Mouse (Mus musculus) thymus, postnatal 10 days (tissue): ENCODE measurements around the gene Myo18b.

Source experiments
- DNase-seq, 2 experiments: peaks; one replicate each; pipeline ENCODE4 v3.0.0; 2021; ENCODE audit warnings: low spot score in 2 of 2

The Myo18b gene

DNA sequence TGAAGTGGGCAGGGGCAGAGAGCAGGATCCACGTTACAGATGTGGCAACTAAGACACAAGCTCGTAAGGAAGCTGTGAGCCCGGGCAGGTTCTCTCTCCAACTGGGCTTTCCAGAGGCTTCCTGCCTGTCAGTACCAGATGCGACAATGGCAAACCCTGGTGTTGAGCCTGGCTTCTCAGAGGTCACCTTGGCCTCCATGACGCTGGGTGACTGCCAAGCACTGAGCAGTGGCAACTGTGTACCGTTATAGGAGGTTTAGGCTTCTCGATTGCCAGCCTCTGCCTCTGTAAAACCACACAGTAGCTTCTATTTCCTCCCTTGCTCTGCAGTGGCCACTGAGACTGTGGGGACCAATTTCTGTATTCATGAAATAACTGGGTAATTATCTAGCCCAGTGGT lies 81.1 kb downstream of the Myo18b start:
- no peak for DNase-seq

DNA sequence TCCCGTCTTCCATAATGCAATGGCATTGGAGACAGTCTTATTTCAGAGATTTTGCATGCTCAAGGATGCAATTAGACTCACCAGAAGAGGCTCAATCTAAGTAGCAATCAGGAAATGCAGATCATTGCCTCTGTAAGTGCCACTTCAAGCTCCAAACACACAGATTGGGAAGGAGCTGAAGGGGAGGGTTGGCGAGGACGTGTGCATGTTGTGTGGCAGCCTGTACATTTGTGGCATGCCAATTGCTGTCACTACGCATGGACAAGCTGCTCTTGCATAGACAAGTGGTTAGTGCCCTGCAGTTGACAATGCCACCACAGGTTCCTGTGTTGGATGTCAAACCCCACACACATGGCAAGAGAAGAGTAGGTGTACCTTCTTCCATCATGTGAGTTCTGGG lies 88.5 kb downstream of the Myo18b start:
- DNase-seq: no peak

DNA sequence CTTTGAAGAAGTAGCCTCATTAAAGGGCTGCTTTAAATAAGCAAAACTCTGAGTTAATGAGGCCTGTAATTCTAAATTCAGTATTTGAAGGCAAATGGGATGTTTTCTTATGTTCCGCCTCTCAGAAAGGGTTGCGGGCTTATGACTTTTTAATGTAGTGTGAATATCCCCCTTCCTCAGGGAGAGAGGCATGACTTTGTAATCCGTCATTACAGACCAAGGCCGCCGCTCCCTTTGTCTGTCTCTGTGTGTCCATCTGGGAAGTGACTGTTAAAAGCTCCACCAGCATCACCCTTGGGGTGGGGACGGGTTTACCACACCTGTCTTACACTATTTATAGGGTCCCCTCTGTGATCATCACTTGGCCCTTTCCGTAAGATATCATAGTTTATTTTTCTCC lies 100.1 kb downstream of the Myo18b start:
- DNase-seq: no peak

DNA sequence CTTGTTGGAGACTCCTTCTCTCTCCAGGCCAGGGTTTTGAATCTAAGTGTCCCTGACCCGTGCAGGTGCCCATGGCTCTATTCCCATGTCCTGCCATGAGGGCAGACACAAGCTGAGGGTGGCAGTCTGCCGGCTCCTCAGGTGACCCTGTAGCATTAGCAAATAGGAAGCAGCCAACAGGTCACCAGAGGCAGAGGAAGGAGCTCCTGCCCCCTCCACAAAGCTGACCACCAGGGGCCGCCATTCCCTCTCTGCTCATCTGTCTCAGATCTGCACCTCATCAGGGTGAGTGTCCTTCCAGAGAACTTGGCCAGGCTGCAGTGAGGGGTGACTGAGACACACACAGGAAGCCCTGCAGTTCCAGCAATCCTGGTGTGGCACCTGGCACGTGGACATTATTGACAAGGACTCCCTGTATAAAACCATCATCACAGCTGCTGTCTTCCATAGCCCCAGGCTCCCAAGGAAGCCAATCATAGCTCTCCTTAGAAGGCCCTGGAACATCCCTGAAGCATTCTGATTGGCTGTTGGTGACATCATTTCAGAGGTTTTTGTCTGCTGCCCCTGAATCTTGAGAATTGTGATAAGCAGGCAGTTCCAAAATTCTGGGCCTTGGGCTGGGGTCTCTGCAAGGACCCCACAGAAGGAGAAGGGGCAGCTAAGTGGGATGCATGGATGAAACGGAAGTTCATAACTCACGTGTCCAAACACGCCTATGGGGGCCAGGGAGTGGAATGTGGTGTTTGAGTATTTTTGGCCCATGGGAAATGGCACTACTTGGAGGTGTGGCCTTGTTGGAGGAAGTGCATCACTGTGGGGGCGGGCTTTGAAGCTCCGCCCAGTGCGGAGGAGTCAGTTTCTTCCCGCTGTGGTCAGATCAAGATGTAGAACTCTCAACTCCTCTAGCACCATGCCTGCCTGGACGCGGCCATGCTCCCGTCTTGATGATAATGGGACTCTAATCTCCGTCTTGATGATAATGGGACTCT lies 104.1 kb downstream of the Myo18b start:
- DNase-seq: no peak

DNA sequence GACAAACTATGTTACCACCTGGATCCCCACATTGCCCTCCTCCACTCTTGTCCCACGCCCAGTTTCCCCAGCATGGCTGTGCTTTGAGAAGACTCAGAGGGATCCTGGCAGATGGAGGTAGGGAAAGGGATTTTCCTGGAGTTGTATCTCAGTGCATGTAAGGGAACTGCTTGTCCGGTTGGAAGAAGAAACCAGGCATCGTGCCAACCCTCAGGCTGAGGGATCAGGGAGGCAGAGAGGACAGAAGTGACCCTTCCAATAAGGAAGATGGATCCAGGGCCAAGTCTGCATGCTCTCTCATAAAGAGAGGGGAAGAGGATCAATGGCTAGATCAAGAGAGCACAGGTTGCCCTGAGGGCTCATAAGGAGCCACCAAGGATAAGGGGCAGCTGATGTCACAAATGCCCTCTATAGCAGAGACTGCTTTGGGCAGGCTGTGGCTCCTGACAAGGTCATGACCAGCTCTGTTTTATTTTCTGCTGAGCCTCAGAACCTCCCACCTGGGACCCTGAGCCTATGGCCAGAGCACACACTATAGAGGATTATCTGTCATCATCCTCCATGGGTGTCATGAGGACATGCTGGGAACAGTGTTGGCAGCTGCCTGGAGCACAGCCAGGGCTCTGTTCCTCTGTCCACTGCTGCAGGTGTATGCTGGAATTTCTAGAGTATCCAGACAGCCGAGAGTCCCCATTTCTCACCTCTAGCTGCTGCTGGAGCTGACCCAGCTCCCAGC lies 105.6 kb downstream of the Myo18b start:
- DNase-seq: no peak

GRCm38 (mm10) chr5:112788441-112788840 lies 107.7 kb downstream of the Myo18b start:
- DNase-seq: no peak

DNA sequence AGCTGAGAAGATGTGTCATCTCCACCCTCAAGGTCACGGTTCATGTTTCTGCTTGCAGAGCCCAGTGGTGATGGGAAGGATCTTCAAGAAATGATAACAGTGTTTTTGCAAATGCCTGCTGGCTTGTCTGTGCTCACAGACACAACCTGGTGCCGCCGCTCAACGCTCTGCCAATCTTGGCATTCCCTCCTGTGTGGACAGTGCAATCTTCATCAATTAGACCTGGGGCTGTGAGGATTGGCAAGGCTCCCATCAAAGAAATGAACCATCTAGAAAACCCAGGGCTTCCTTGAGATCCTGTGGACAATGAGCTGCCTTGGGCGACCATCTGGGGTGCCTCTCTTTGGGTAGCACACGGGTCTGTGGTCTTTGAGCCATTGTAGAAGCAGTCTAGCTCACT lies 109.4 kb downstream of the Myo18b start:
- DNase-seq: no peak

DNA sequence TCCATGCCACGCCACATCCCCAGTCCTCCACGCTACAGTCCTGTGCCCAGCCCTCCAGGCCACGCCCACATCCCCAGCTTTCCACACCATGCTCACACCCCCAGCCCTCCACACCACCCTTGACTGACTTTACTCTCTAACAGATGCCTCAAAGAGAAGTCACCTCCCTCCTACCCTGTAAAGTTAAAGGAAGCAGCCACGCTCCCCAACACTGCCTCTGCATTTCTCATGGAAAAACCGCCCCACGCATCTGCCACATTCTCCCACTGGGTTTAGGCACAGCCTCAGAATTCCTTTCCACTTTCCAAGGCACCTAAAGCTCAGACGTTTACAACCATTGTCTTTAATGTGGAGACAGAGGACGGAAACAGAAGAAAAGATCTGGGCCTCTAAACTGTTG lies 110.1 kb downstream of the Myo18b start:
- no peak for DNase-seq

DNA sequence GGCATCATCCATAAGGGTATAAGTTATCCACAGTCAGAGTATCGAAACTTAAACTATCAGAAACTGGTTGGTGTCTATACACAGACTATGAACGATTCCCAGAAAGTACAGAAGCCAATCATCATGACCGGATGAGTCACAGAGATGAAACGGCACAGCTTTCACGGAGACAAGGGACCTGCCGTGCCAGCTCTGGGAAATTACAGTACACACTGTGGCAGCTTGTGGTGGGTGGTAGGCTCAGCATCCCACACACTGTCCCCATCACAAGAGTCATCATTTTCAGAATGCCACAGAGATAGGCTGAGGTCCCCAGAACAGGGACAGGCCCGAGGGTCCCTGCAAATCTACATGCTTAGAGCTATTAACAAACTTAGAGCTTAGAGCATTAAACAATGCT lies 114.4 kb downstream of the Myo18b start:
- DNase-seq: no peak

DNA sequence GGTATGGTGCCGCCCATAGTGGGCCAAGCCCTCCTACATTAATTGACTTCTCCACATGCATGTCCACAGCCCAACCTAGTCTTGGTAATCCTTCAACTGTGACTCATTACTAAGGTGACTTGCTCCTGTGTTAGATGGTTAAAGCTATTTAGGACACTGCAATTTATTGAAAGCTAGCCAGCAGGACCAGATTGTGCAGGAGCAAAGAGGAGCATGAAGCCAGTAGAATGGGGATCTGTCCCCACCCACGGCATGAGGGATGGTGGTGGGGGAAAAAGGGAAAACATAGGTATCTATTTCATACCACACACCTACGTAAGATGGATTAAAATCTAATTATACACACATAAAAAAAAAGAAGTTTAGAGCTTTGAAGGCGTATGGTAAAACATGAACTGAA lies 114.9 kb downstream of the Myo18b start:
- no peak for DNase-seq

GRCm38 (mm10) chr5:112780383-112780782 lies 115.8 kb downstream of the Myo18b start:
- DNase-seq: no peak

DNA sequence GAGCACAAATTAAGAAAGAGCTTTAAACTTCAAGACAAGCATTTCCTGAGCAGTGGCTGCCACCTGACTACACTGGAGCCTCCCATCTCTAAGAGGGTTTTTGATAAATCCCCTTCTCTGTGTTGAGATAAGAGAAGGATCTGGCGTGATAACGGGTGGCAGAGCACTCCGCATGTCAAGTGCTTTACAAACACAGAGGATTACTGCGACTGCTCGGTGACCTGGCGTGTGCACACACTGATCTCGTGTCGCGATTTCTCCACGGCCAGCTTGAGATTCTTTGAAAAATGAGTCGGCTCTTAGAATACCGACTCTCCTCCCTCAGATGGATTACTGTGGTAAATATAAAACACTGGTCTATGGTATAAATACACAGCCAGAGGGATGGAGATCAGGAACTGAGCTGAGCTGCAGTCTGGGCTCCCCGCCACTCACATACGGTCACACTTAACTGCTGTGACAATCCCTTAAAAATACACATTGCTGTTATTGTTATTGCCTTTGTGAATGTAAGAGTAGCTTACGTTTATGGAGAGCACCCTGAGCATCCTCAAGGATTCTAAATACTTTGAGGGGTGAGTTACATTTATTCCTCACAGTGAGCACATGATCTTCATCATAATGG lies 119.3 kb downstream of the Myo18b start:
- no peak for DNase-seq

GRCm38 (mm10) chr5:112773429-112773828 lies 122.7 kb downstream of the Myo18b start:
- no peak for DNase-seq

GRCm38 (mm10) chr5:112771376-112771901 lies 124.7 kb downstream of the Myo18b start:
- no peak for DNase-seq

- no peak for DNase-seq
These were observed 126.4 kb downstream of the Myo18b start for GRCm38 (mm10) chr5:112769721-112770119.

DNA sequence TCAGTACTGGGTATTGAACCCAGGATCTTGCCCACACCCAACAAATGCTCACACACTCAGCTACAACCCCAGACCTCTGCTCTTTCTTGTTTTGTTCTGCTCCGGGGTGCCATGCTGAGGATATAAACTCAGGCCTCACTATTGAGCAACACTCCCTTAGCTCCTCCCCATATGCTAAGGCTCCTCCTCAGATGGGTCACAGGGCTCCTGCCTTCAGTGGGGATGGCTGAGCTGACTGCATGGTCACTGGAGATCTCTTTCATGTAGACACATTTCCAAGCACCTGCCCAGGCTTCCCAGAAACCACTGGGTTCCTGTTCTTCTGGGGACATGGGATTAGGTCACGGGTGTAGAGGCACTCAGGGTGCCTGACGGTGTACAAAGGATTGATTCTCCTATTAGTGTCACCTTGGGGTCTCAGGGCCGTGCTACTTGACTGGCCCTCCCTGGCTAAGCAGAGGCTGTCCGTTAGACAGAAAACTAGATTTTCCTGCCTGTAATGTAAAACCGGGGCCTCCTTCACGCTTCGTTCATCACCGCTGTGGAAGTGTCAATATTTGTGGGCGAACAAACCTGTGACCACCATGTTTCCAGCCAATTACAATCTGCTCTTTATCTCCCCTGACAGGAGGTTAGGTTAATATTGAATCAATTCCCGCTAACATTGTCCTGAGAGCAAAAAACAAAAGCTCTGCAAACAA lies 127.0 kb downstream of the Myo18b start:
- no peak for DNase-seq

DNA sequence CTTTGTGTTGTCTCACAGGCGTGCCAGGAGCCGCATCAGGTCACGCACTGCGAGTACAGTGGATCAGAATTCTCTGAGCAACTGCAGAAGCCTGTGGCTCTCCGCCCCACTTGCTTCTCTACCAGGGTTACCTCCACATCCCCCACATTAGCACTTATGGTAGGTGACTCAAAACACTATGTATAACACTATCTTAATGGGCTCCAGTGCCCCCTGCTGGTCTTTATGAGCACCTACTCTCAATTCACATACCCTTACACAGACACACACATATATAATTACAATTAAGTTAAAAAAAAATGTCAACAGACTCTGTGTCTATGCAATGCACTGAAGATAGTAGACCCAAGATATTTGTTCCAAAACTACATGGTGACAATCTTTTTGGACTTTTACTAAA lies 127.6 kb downstream of the Myo18b start:
- no peak for DNase-seq

DNA sequence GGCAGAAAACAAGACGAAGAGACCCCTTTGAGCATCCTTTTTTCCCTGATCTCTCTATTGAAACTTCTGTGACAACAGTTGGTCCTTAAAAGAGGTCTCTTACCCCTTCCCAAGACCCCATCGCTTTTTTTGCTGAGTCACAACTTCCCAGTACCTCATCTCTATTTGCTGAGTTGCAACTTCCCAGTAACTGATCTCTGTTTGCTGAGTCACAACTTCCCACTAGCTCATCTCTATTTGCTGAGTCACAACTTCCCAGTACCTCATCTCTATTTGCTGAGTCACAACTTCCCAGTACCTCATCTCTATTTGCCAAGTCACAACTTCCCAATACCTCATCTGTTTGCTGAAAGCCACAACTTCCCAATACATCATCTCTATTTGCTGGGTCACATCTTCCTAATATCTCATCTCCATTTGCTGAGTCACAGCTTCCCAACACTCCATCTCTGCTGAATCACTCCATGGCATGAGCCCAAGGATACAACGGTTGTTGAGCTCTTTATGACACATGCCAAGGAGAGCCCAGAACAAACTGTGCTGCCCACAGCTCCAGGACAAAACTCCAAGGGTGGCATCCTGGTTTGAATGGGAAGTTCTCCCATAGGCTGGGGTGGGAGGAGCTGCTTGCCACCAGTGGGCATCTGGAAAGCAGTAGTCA lies 134.6 kb downstream of the Myo18b start:
- DNase-seq: no peak

- no peak for DNase-seq
These were observed 140.6 kb downstream of the Myo18b start for GRCm38 (mm10) chr5:112755581-112755980.

- no peak for DNase-seq
These were observed 146.5 kb downstream of the Myo18b start for GRCm38 (mm10) chr5:112749634-112750033.
